Mouse (Mus musculus): Measurements from ENCODE around the gene Gm13306. TPM values are rescaled to one million over a fixed set of nuclear protein-coding genes. Genes with fewer than 3 reads are reported as not detected.

The Gm13306 gene
- 2.4 and 4.9 TPM in 2 replicates for polyA plus RNA-seq (2012; rRNA removed)

DNA sequence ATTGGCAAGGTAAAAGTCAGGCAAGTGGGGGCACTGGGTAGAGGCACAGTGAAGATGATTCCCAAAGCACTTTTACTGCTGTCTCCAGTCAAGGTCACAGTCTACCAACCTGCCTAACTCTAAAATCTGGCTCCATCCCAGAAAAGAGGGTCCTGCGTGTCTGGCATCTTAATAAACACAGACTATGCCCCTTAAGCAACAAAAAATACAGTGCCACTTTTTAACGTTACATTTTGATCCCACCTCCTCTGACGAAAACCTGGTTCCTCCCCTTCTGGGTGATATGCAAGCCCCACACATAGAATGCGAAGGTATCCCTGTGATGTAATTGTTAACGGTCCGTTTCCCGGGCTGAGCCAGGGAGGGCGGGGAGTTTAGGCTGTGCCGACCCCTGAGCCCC lies at the start of gene Gm13306:
TSS of gene Gm13306 (plus strand) at position 301 of the 400 bp plus-strand sequence.

DNA sequence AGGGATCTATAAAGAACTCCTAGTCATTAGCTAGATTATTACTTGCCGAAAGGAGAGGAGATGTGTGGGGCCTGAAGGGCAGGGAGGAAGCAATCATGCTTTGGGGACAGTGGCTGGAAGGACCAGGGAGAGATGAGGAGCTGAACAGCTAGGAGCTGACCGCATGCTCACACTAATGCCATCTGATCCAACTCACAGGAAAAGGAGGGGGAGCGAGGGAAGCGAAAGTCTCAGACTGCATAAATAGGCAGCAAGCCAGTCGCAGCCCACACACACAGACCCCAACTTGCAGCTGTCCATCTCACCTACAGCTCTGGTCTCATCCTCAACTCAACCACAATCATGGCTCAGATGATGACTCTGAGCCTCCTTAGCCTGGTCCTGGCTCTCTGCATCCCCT lies 38.7 kb upstream of the Gm13306 start, which contains the start of gene Gm13304:
TSS of gene Gm13304 (plus strand) at position 301 of the 400 bp plus-strand sequence.

DNA sequence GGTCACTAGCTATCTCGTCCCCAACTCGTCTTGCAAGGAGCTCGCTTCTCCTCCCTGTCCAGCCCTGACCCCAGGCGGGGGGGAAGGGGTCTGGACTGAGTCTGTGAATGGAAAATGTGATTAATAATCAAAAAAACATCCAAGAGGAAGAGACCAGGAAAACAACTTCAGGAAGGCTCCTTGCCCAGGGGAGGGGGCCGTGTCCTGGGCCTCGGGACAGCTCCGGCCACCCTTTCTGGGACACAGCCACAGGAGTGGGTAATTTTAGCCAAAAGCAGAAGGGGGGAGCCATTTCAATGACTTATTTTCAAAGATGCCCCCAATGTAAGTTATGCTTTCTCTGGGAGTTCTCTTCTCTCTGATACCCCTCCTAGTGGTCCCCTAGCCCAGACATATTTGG lies 15.3 kb downstream of the Gm13306 start, which contains the start of gene Gm13305:
TSS of gene Gm13305 (minus strand) at position 101 of the 400 bp plus-strand sequence.

Other genes starting within 250 kb of the Gm13306 start
- gene Gm21541, start 249.8 kb upstream of the Gm13306 start, polyA plus RNA-seq (2012; rRNA removed): not detected in 2 replicates
- 16.4 and 17.5 TPM in 2 replicates for gene Gm20878, start 211.9 kb upstream of the Gm13306 start, polyA plus RNA-seq (2012; rRNA removed)
- 2.6 and 2.8 TPM in 2 replicates for gene Fam205a4, start 187.4 kb upstream of the Gm13306 start, polyA plus RNA-seq (2012; rRNA removed)
- 1.6 and 1.9 TPM in 2 replicates for gene Gm21093, start 118.7 kb upstream of the Gm13306 start, polyA plus RNA-seq (2012; rRNA removed)
- gene Gm3893, start 62.2 kb upstream of the Gm13306 start, polyA plus RNA-seq (2012; rRNA removed): not detected in 2 replicates
- gene Gm13304, start 38.6 kb upstream of the Gm13306 start, polyA plus RNA-seq (2012; rRNA removed): not detected in 2 replicates
- gene Gm13305, start 15.2 kb downstream of the Gm13306 start, polyA plus RNA-seq (2012; rRNA removed): 0.24 and 0.36 TPM in 2 replicates
- gene Gm10600, start 87.2 kb downstream of the Gm13306 start, polyA plus RNA-seq (2012; rRNA removed): not detected in 2 replicates
- gene Ccl21b, start 102.3 kb downstream of the Gm13306 start, polyA plus RNA-seq (2012; rRNA removed): not detected in 2 replicates
- gene Gm21953, start 140.8 kb downstream of the Gm13306 start, polyA plus RNA-seq (2012; rRNA removed): not detected in 2 replicates
- gene Fam205a3, start 164.9 kb downstream of the Gm13306 start, polyA plus RNA-seq (2012; rRNA removed): 0.32 and 0.38 TPM in 2 replicates

Data from central nervous system, embryonic 18 days (tissue).